Mouse (Mus musculus) c-Kit-positive CD71-positive TER-119-positive erythroid progenitor cells, embryonic 14.5 days (primary cell): Measurements from ENCODE around the gene Donson.

Source experiments
- DNase-seq: peaks from one replicate; pipeline ENCODE4 v3.0.0-alpha.2; 2013; ENCODE audit warnings: low spot score

Gene Donson

DNA sequence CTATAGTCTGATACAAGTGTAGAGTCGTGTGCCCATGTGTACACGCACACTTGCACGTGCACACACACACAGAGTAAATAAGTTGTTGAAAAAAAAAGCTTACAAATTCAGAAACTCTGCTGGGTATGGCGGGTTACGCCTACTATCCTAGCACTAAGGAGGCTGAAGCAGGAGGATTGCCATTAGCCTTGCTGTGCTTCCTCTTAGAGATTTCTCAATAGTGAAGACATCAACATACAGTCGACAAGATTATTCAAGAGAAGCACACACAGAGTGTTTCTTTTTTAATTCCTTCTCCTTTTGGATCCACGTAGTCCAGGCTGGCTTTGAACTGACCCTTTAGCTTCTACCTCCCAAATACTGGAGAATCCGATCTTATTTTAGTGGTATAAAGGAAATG lies 48.4 kb downstream of the Donson start:
- DNase-seq, result no peak

DNA sequence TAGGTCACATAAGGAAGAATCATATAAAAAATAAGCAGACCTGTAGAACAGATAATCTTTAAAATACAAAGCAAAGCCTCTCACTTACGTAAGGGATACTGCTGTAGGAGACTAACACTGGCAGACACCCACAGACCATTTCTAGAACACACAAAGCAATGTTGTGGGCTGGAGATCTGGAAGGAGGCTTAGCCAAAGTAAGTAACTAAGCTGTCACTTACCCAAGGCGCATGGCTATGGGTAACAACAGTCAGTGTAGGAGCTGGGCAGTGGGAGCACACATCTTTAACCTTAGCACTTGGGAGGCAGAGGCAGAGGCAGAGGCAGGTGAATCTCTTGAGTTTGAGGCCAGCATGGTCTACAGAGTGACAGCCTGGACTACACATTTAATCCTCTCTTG lies 48.9 kb downstream of the Donson start:
- DNase-seq, result no peak

DNA sequence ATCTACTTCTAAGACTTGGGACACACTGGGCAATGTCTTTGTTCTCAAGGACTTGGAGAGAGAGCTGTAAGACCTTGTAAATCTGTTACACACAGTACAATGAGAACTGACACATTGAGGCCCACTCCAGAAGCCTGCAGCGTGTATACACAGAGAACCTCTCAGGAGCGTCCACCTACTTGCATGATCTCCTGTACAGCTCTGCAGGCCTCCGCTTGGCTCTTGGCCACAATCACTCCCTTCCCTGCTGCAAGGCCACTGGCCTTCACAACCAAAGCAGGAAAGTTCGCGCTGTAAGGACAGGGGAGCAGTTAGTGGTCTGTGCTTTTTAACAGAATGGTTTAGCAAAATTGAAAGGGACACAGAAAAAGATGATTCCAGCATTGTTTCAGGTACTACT lies 49.4 kb downstream of the Donson start:
- DNase-seq, result no peak

DNA sequence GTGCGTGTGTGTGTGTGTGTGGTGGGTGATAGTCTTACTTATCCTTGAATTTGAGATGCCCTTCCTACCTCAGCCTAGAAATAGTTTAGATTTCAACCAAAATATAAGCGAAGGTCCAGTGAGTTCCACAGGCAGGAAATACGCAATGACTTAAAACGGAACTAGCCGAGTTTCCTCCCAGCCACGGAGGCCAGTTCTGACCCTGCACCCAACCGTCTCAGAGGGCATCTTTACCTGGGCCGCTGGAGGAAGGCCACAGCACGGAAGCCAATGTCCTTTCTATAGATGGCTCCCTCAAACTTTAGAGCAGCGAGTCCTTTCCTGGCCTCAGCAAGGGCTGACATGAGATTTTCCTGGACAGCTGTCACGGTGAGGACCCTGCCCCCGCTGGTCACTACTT lies 54.9 kb downstream of the Donson start:
- DNase-seq, result no peak

DNA sequence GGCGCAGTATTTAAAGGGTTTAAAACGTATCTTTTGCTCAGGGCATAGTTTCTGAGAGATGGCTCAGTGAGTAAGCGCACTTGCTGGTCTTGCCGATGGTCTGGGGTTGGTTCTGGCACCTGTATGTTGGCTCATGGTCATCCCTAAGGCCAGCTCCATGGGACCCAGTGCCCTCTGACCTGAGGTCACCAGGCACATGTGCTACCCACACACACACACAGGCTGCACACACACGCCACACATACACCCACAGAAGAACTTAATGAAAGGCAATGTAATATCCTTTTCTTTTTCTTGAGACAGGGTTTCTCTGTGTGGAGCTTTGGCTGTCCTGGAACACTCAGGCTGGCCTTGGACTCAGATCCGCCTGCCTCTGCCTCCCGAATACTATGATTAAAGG lies 55.6 kb downstream of the Donson start:
- DNase-seq, result no peak

DNA sequence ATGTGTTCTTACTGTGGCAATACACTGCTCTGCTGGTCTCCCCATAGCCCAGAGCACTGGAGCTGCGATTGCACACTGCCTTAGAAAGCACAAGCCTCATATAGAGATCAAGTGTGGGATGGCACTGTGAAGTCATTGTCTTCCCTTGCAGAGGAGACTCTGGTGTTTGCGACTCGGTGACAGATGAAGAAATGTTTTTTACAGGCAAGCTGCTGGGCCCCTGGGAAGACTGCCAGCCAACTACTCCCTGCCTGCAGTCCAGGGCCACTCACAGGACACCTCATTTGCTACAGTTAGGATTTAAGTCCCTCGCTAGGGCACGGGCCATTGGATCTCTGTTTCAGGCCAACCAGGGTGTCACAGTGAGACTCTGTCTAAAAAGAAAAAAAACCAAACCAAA lies 56.1 kb downstream of the Donson start:
- no peak for DNase-seq

DNA sequence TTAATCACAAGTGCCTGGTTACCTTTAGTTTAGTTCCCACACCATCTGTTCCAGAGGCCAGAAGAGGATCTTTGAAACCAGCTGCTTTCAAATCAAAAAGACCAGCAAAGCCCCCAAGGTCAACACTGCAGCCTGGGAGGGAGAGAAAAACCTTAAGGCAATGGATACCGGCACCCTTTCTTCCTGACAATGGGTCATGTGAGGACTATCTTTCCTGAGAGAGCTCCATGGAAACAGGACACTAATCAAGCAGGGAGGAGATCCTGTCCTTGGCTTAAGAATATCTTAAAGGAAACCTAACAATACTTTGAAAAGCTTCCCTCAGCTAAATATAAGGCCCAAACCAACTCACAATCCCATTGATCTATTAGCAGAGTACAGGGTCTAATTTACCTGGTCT lies 58.0 kb downstream of the Donson start:
- no peak for DNase-seq

DNA sequence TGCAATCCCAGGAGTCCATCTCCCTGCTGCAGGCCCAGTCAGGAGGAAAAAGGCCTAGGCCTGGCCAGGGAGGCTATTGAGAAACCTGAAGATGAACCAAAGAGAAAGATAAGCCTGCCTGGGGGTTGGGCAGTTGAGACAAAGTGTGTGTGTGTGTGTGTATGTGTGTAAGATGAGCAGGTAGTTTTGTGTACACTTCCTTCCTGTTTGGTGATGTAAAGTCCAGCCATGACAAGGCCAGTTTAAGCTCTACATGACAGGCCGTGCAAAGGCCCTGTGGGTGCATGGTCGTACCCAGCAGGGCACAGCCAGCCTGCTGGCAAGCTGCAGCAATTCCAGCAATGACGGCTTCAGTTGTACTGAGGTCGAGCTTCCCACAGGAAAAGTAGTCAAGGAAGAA lies 58.8 kb downstream of the Donson start:
- no peak for DNase-seq

DNA sequence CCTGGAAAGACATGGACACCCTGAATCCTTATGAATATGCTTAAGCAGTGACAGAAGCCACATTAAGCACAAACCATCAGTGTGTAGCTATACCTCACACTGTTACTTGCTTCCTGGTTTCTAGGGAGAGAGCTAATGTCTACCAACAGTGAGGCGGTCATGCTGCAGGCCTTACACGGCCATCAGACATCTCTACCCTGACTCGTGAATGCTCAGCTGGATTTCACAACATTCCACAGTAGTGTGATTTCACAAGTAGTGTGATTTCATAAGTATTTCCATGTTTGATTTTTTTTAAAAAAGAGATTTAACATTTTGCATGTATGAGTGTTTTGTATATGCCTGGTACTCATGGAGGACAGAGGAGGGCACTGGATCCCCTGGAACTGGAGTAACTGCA lies 59.9 kb downstream of the Donson start:
- no peak for DNase-seq

DNA sequence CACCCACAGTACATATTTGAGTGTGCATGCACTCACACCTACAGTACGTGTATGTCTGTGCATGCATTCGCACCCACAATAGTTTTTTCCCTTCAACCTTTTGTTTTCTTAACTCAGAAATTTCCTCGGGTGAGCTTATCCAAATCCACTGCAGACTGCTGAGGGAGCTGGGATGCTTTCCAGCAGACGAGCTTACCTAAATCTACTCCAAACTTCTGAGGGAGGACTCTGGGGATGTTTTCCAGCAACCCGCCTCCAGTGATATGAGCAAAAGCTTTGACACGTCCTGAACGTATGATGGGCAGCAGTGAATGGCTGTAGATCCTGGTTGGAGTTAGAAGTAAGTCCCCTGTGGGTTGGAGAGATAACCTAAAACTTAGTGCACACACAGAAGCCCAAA lies 60.7 kb downstream of the Donson start:
- no peak for DNase-seq
